Mouse (Mus musculus) ES-E14 (cell line): Measurements from ENCODE around the gene Mllt10. TPM values are rescaled to one million over a fixed set of nuclear protein-coding genes. Genes with fewer than 3 reads are reported as not detected.

Experiments
- DNase-seq: peaks from one replicate; pipeline ENCODE4 v3.0.0-alpha.2; 2013; ENCODE audit warnings: low read depth, low spot score
- H3K27ac ChIP-seq: 2 replicates; pipeline ENCODE4 v1.5.1; 2012; ENCODE audit warnings: low read depth, mild to moderate bottlenecking, low read length, moderate library complexity, mixed read lengths; ENCODE audit not compliant: poor library complexity, insufficient read depth, severe bottlenecking
- H3K36me3 ChIP-seq: 2 replicates; pipeline ENCODE4 v1.6.1; 2012; ENCODE audit warnings: mild to moderate bottlenecking, low read length, moderate library complexity, mixed read lengths; ENCODE audit not compliant: control insufficient read depth, poor library complexity, insufficient read depth, severe bottlenecking
- H3K4me1 ChIP-seq, 2 experiments: fragments of 150-350 bp in 1 of 2; sonication (generic) in 1 of 2; 2 replicates each; pipeline ENCODE4 v1.6.1; 2012; ENCODE audit warnings: low read length in 2 of 2, mild to moderate bottlenecking in 1 of 2, mixed read lengths in 1 of 2; ENCODE audit not compliant: control insufficient read depth in 2 of 2, insufficient read depth in 2 of 2, poor library complexity in 1 of 2
- H3K4me3 ChIP-seq, 2 experiments: fragments of 150-350 bp in 1 of 2; sonication (generic) in 1 of 2; 2 replicates each; pipeline ENCODE4 v1.5.1; 2012; ENCODE audit warnings: low read length in 2 of 2, low read depth in 1 of 2, mild to moderate bottlenecking in 1 of 2, mixed read lengths in 1 of 2; ENCODE audit not compliant: insufficient read depth in 1 of 2, poor library complexity in 1 of 2, severe bottlenecking in 1 of 2
- H3K9ac ChIP-seq: 2 replicates; pipeline ENCODE4 v1.6.1; 2012; ENCODE audit warnings: low read depth, mild to moderate bottlenecking, low read length, mixed read lengths; ENCODE audit not compliant: poor library complexity, insufficient read depth, severe bottlenecking
- H3K9me3 ChIP-seq: fragments of 150-350 bp; sonication (generic); 2 replicates; pipeline ENCODE4 v1.6.1; 2012; ENCODE audit warnings: low read depth, mild to moderate bottlenecking, low read length; ENCODE audit not compliant: control insufficient read depth, insufficient read depth
- CHD2 ChIP-seq: IDR thresholded peaks from 2 replicates; pipeline ENCODE4 v1.6.1; 2014; ENCODE audit warnings: mild to moderate bottlenecking, low read depth, low read length, inconsistent platforms
- HCFC1 ChIP-seq: IDR thresholded peaks from 2 replicates; pipeline ENCODE4 v1.6.1; 2012; ENCODE audit warnings: low read length, inconsistent platforms, borderline replicate concordance; ENCODE audit not compliant: insufficient read depth
- MAFK ChIP-seq: IDR thresholded peaks from 2 replicates; pipeline ENCODE4 v1.6.1; 2014; ENCODE audit warnings: mild to moderate bottlenecking, low read depth, low read length, inconsistent platforms; ENCODE audit not compliant: insufficient read depth
- ZC3H11A ChIP-seq: IDR thresholded peaks from 2 replicates; pipeline ENCODE4 v1.6.1; 2012; ENCODE audit warnings: low read depth, mild to moderate bottlenecking, inconsistent platforms, low read length, borderline replicate concordance
- ZNF384 ChIP-seq: IDR thresholded peaks from 2 replicates; pipeline ENCODE4 v1.6.1; 2012; ENCODE audit warnings: low read depth, low read length, inconsistent platforms
- in situ Hi-C, 2 experiments: fragments of 600-800 bp; cut with MboI; formaldehyde crosslinking; loops; one replicate each; pipeline ENCODE4 v1.15.1; 2025; ENCODE audit warnings: low sequenced_read_pairs in 2 of 2, inconsistent platforms in 1 of 2; ENCODE audit not compliant: unreplicated experiment in 2 of 2
- total RNA-seq: library from RNA; depleted of rRNA; stranded (reverse); fragments of 300-350 nt; gene quantifications from 2 replicates; pipeline ENCODE4 v1.2.3, GENCODE M21; 2012

Gene Mllt10
- total RNA-seq, 1 experiment, result 40.7 TPM

GRCm38 (mm10) chr2:18050018-18050417 is 5.0 kb upstream of the Mllt10 start:
- no peak for TF ChIP-seq ZC3H11A
- TF ChIP-seq ZNF384, result no peak
- TF ChIP-seq HCFC1, result no peak
- TF ChIP-seq MAFK, result no peak
- TF ChIP-seq CHD2, result no peak
- H3K9ac ChIP-seq, result no peak overlapping the region
- peaks cover 5% of the 10 kb centered on the region in 2 experiments; a peak in 3 of 4 replicates for H3K4me1 ChIP-seq
- no peaks in the 10 kb centered on the region for H3K9me3 ChIP-seq
- in situ Hi-C loops, result no loop called here
- no peak for DNase-seq
- H3K4me3 ChIP-seq, result no peak overlapping the region
- H3K36me3 ChIP-seq, result no peaks in the 10 kb centered on the region
- H3K27ac ChIP-seq, result no peak overlapping the region

DNA sequence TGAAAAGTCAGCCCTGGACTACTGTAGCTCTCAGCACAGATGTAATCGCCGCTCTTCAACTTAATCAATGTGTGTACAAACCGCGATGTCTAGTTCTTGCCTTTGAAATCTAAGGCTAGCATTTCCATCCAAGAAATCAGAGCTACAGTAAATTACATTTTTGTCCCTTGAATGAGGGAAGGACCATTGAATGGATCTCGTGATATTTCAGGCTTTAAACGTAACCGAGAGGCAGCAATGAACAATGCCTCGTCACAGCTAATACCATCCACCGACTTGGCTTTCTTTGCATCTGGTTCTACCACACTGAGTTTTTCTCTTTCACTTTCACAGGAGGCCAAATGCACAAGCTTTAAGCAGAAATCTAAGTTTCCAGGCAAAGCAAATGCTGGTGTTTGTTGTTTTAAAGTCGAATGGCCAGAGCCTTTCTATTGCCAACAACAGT is 4.5 kb upstream of the Mllt10 start:
- no peak for DNase-seq
- TF ChIP-seq ZNF384 (no peak), MAFK (no peak)
- in situ Hi-C loops, result no loop called here
- H3K4me3 ChIP-seq, result no peak overlapping the region
- peaks cover 5% of the 10 kb centered on the region in 2 experiments; a peak in 3 of 4 replicates for H3K4me1 ChIP-seq
- H3K9ac ChIP-seq, result no peak overlapping the region
- H3K9me3 ChIP-seq, result no peaks in the 10 kb centered on the region
- no peaks in the 10 kb centered on the region for H3K36me3 ChIP-seq
- no peak overlapping the region for H3K27ac ChIP-seq

- no peak for DNase-seq
These were observed 3.8 kb upstream of the Mllt10 start for GRCm38 (mm10) chr2:18051026-18051830.

GRCm38 (mm10) chr2:18051831-18052170 is 3.2 kb upstream of the Mllt10 start:
- no peak for DNase-seq
- in situ Hi-C loops, result no loop called here
- H3K9me3 ChIP-seq, result no peaks in the 10 kb centered on the region
- H3K9ac ChIP-seq, result no peak overlapping the region
- H3K4me1 ChIP-seq, result peaks cover 5% of the 10 kb centered on the region in 2 experiments; a peak in 3 of 4 replicates
- no peaks in the 10 kb centered on the region for H3K36me3 ChIP-seq
- TF ChIP-seq ZNF384, result no peak
- TF ChIP-seq HCFC1, result no peak
- no peak for TF ChIP-seq MAFK
- TF ChIP-seq CHD2, result no peak
- TF ChIP-seq ZC3H11A, result no peak
- H3K27ac ChIP-seq, result no peak overlapping the region
- H3K4me3 ChIP-seq, result no peak overlapping the region

More at GRCm38 (mm10) chr2:18051026-18051830, 3.8 kb upstream of the Mllt10 start:
- no peaks in the 10 kb centered on the region for H3K36me3 ChIP-seq
- no peak overlapping the region for H3K9ac ChIP-seq
- in situ Hi-C loops, result no loop called here
- no peak overlapping the region for H3K27ac ChIP-seq
- H3K4me1 ChIP-seq, result peaks cover 5% of the 10 kb centered on the region in 2 experiments; a peak in 3 of 4 replicates
- H3K9me3 ChIP-seq, result no peaks in the 10 kb centered on the region
- TF ChIP-seq CHD2 (no peak), HCFC1 (no peak), ZNF384 (no peak), ZC3H11A (no peak), MAFK (no peak)
- no peak overlapping the region for H3K4me3 ChIP-seq

GRCm38 (mm10) chr2:18052581-18052980 is 2.5 kb upstream of the Mllt10 start:
- in situ Hi-C loops, result no loop called here
- no peaks in the 10 kb centered on the region for H3K36me3 ChIP-seq
- no peak overlapping the region for H3K9ac ChIP-seq
- no peak overlapping the region for H3K27ac ChIP-seq
- H3K9me3 ChIP-seq, result no peaks in the 10 kb centered on the region
- DNase-seq, result no peak
- H3K4me1 ChIP-seq, result peaks cover 5% of the 10 kb centered on the region in 2 experiments; a peak in 3 of 4 replicates
- H3K4me3 ChIP-seq, result no peak overlapping the region
- no peak for TF ChIP-seq HCFC1
- no peak for TF ChIP-seq MAFK
- TF ChIP-seq ZC3H11A, result no peak
- no peak for TF ChIP-seq CHD2
- no peak for TF ChIP-seq ZNF384
